Mouse (Mus musculus): ENCODE results near the gene Nos1ap. TPM values are rescaled to one million over a fixed set of nuclear protein-coding genes. Genes with fewer than 3 reads are reported as not detected.
A peak's percentile ranks its signal among the peaks of the same experiment; 100 is the strongest.

Gene Nos1ap
- polyA plus RNA-seq, 1 experiment from 2014 or later, result 28.3 TPM

- H3K9me3 ChIP-seq, result no peaks in the 10 kb centered on the region
- H3K36me3 ChIP-seq (replicated peaks), result no peaks in the 10 kb centered on the region
- no peaks in the 10 kb centered on the region for H3K27me3 ChIP-seq (replicated peaks)
- H3K4me2 ChIP-seq, result no peak overlapping the region
- H3K4me3 ChIP-seq, result no peak overlapping the region
- H3K9ac ChIP-seq, result no peak overlapping the region
- WGBS, result 74% methylated on average over 6 of the region's 6 CpGs
- no peak for ATAC-seq (replicated peaks)
- H3K27ac ChIP-seq, result no peak overlapping the region
- no peaks in the 10 kb centered on the region for H3K4me1 ChIP-seq
These were observed 123.3 kb downstream of the Nos1ap start for GRCm38 (mm10) chr1:170466099-170467009.

GRCm38 (mm10) chr1:170462140-170462539 lies 127.5 kb downstream of the Nos1ap start:
- no peak overlapping the region for H3K27ac ChIP-seq
- no peaks in the 10 kb centered on the region; the same call in 1 of the 2 replicates for H3K4me1 ChIP-seq
- 70% methylated on average over 1 of the region's 1 CpGs for WGBS
- no peak for ATAC-seq (replicated peaks)
- no peak overlapping the region for H3K9ac ChIP-seq
- H3K4me2 ChIP-seq, result no peak overlapping the region
- no peaks in the 10 kb centered on the region for H3K36me3 ChIP-seq (replicated peaks)
- no peaks in the 10 kb centered on the region for H3K9me3 ChIP-seq
- H3K4me3 ChIP-seq, result no peak overlapping the region
- H3K27me3 ChIP-seq (replicated peaks), result no peaks in the 10 kb centered on the region

GRCm38 (mm10) chr1:170459896-170460602 lies 129.6 kb downstream of the Nos1ap start:
- H3K9me3 ChIP-seq, result no peaks in the 10 kb centered on the region
- no peaks in the 10 kb centered on the region; the same call in 1 of the 2 replicates for H3K4me1 ChIP-seq
- H3K36me3 ChIP-seq (replicated peaks), result no peaks in the 10 kb centered on the region
- H3K27ac ChIP-seq, result no peak overlapping the region
- ATAC-seq (replicated peaks), result 0 out of 2 replicates have a peak, but pooled peaks have one; percentile 55
- no peaks in the 10 kb centered on the region for H3K27me3 ChIP-seq (replicated peaks)
- H3K4me2 ChIP-seq, result no peak overlapping the region
- no peak overlapping the region for H3K4me3 ChIP-seq
- H3K9ac ChIP-seq, result no peak overlapping the region
- WGBS, result 48% methylated on average over 5 of the region's 5 CpGs

- H3K4me3 ChIP-seq, result no peak overlapping the region
- WGBS, result 81% methylated on average over 4 of the region's 4 CpGs
- no peak overlapping the region for H3K27ac ChIP-seq
- peaks cover 8% of the 10 kb centered on the region; the same call in 1 of the 2 replicates for H3K4me1 ChIP-seq
- no peaks in the 10 kb centered on the region for H3K9me3 ChIP-seq
- H3K9ac ChIP-seq, result no peak overlapping the region
- H3K36me3 ChIP-seq (replicated peaks), result no peaks in the 10 kb centered on the region
- ATAC-seq (replicated peaks), result no peak
- H3K4me2 ChIP-seq, result no peak overlapping the region
- no peaks in the 10 kb centered on the region for H3K27me3 ChIP-seq (replicated peaks)
These were observed 132.0 kb downstream of the Nos1ap start for GRCm38 (mm10) chr1:170457673-170458072.

- H3K4me1 ChIP-seq, result peaks cover 8% of the 10 kb centered on the region; the same call in 1 of the 2 replicates
- H3K4me3 ChIP-seq, result no peak overlapping the region
- no peaks in the 10 kb centered on the region for H3K27me3 ChIP-seq (replicated peaks)
- no peaks in the 10 kb centered on the region for H3K9me3 ChIP-seq
- no peaks in the 10 kb centered on the region for H3K36me3 ChIP-seq (replicated peaks)
- H3K27ac ChIP-seq, result no peak overlapping the region
- H3K9ac ChIP-seq, result no peak overlapping the region
- H3K4me2 ChIP-seq, result no peak overlapping the region
- no peak for ATAC-seq (replicated peaks)
- WGBS, result 87% methylated on average over 14 of the region's 14 CpGs
These were observed 133.6 kb downstream of the Nos1ap start for GRCm38 (mm10) chr1:170455910-170456700.

- no peaks in the 10 kb centered on the region for H3K9me3 ChIP-seq
- no peak for ATAC-seq (replicated peaks)
- H3K9ac ChIP-seq, result no peak overlapping the region
- WGBS, result 92% methylated on average over 3 of the region's 3 CpGs
- H3K4me1 ChIP-seq, result peaks cover 8% of the 10 kb centered on the region; the same call in 1 of the 2 replicates
- no peaks in the 10 kb centered on the region for H3K27me3 ChIP-seq (replicated peaks)
- H3K36me3 ChIP-seq (replicated peaks), result no peaks in the 10 kb centered on the region
- no peak overlapping the region for H3K4me2 ChIP-seq
- H3K27ac ChIP-seq, result no peak overlapping the region
- H3K4me3 ChIP-seq, result no peak overlapping the region
These were observed 134.3 kb downstream of the Nos1ap start for GRCm38 (mm10) chr1:170455387-170455786.

GRCm38 (mm10) chr1:170453455-170453854 lies 136.2 kb downstream of the Nos1ap start:
- Histone ChIP-seq H3K36me3 (replicated peaks) (no peaks in the 10 kb centered on the region), H3K4me3 (no peak overlapping the region), H3K4me1 (peaks cover 8% of the 10 kb centered on the region; the same call in 1 of the 2 replicates), H3K9me3 (no peaks in the 10 kb centered on the region), H3K27ac (no peak overlapping the region), H3K9ac (no peak overlapping the region), H3K4me2 (no peak overlapping the region), H3K27me3 (replicated peaks) (no peaks in the 10 kb centered on the region)
- 46% methylated on average over 3 of the region's 3 CpGs for WGBS
- no peak for ATAC-seq (replicated peaks)

GRCm38 (mm10) chr1:170448244-170448643 lies 141.4 kb downstream of the Nos1ap start:
- Histone ChIP-seq H3K27ac (no peak overlapping the region), H3K4me1 (peaks cover 4% of the 10 kb centered on the region; the same call in 1 of the 2 replicates), H3K4me2 (no peak overlapping the region), H3K4me3 (no peak overlapping the region), H3K9ac (no peak overlapping the region), H3K36me3 (replicated peaks) (no peaks in the 10 kb centered on the region), H3K9me3 (no peaks in the 10 kb centered on the region), H3K27me3 (replicated peaks) (no peaks in the 10 kb centered on the region)
- 20% methylated on average over 2 of the region's 2 CpGs for WGBS
- ATAC-seq (replicated peaks), result no peak

- Histone ChIP-seq H3K9ac (no peak overlapping the region), H3K27ac (no peak overlapping the region), H3K36me3 (replicated peaks) (no peaks in the 10 kb centered on the region), H3K9me3 (no peaks in the 10 kb centered on the region), H3K27me3 (replicated peaks) (no peaks in the 10 kb centered on the region), H3K4me2 (no peak overlapping the region), H3K4me3 (no peak overlapping the region), H3K4me1 (no peaks in the 10 kb centered on the region)
- WGBS, result 48% methylated on average over 3 of the region's 3 CpGs
- ATAC-seq (replicated peaks), result no peak
These were observed 144.2 kb downstream of the Nos1ap start for GRCm38 (mm10) chr1:170445458-170445857.

GRCm38 (mm10) chr1:170440367-170440766 lies 149.3 kb downstream of the Nos1ap start:
- no peak overlapping the region for H3K4me2 ChIP-seq
- no peak overlapping the region for H3K9ac ChIP-seq
- no peaks in the 10 kb centered on the region for H3K9me3 ChIP-seq
- no peak for ATAC-seq (replicated peaks)
- peaks cover 8% of the 10 kb centered on the region; the same call in 1 of the 2 replicates for H3K4me1 ChIP-seq
- no peaks in the 10 kb centered on the region for H3K36me3 ChIP-seq (replicated peaks)
- no peak overlapping the region for H3K27ac ChIP-seq
- no peak overlapping the region for H3K4me3 ChIP-seq
- WGBS, result 93% methylated on average over 10 of the region's 10 CpGs
- H3K27me3 ChIP-seq (replicated peaks), result no peaks in the 10 kb centered on the region

- Histone ChIP-seq H3K4me1 (peaks cover 8% of the 10 kb centered on the region; the same call in 1 of the 2 replicates), H3K36me3 (replicated peaks) (no peaks in the 10 kb centered on the region), H3K9ac (no peak overlapping the region), H3K9me3 (no peaks in the 10 kb centered on the region), H3K27ac (no peak overlapping the region), H3K27me3 (replicated peaks) (no peaks in the 10 kb centered on the region), H3K4me3 (no peak overlapping the region), H3K4me2 (no peak overlapping the region)
- WGBS, result 51% methylated on average over 7 of the region's 7 CpGs
- no peak for ATAC-seq (replicated peaks)
These were observed 151.1 kb downstream of the Nos1ap start for GRCm38 (mm10) chr1:170438471-170439151.

All from midbrain, embryonic 15.5 days (tissue).